Mouse (Mus musculus): ENCODE measurements around the gene Hint1.

DNA sequence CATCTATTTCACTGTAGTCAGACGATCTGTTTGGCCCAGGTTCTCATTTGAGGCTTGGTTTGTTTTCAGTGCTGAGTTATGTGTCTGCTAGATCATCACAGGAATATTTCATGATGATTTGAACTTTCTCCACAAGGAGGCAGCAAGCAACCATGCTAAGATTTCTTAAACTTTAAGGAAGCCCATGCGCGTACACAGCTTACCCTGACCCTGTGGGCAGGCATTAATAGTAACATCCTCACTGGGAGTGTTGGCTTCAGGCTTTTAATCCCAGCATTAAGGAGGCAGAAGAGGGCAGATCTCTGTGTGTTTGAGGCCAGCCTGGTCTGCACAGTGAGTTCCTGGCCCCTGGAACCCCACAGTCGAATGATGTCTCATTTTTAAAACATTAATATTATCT lies 13.3 kb downstream of the Hint1 start:
- TF ChIP-seq MAX (IDR thresholded peaks at IDR 0.05), result no peak
- no peak for TF ChIP-seq CEBPB (IDR thresholded peaks at IDR 0.05; ENCODE audit: low read depth)

Measured in C2C12 (cell line).